Mouse (Mus musculus): ENCODE data around the gene Xpr1.

DNA sequence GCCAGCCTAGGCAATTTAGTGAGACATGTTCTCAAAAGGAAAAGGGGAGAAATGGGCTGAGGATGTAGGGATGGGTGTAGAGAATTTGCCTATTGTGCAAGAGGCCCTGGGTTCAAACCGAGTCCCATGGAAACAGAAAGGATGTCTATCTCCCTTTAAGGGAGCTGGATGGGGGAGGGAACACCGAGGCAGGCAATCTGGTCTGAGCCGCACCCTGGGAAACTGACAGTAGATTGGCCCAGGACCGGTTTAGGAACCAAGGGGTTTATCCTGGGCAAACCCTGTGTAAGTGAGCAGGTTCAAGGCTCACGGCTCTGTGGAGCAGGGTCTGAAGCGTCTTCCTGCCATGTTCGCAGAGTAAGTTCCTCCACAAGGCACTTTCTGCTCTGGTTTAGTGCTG is 171.7 kb downstream of the Xpr1 start:
- no peak for TF ChIP-seq CTCF (IDR thresholded peaks at IDR 0.05; ENCODE audit: low read depth)
- TF ChIP-seq EP300 (IDR thresholded peaks at IDR 0.05; ENCODE audit: low read depth): no peak
